Mouse (Mus musculus) testis, adult 2 months (tissue): Measurements from ENCODE around the gene Nle1.

Experiments
- CTCF ChIP-seq: fragments of 200-500 bp; IDR thresholded peaks from 2 replicates; pipeline ENCODE4 v1.5.1; 2012; ENCODE audit warnings: low read depth, mild to moderate bottlenecking, inconsistent platforms, low read length, moderate library complexity; ENCODE audit not compliant: control insufficient read depth, insufficient read depth, insufficient replicate concordance
- POLR2A ChIP-seq: fragments of 200-500 bp; IDR thresholded peaks from 2 replicates; pipeline ENCODE4 v1.6.1; 2012; ENCODE audit warnings: low read depth, mild to moderate bottlenecking, inconsistent platforms, low read length, moderate library complexity; ENCODE audit not compliant: control insufficient read depth

GRCm38 (mm10) chr11:82854111-82854510 lies 54.1 kb downstream of the Nle1 start:
- TF ChIP-seq POLR2A = no peak
- TF ChIP-seq CTCF = no peak
